Mouse (Mus musculus): ENCODE measurements at regions not wholly inside any gene's neighbourhood (a gene's known extent, or its start where the extent isn't known, plus 50 kb on each side); places are given as distances from the start of the nearest gene placed in this dataset.

- Histone ChIP-seq H3K4me2 (ENCODE audit: low read depth, low read length) (no peak overlapping the region), H3K9me3 (replicated peaks; ENCODE audit: control insufficient read depth, low read length) (0 out of 2 replicates have a peak, but pooled peaks cover 2% of the 10 kb centered on the region), H3K27ac (ENCODE audit: low read length) (no peak overlapping the region), H3K4me3 (ENCODE audit: low read length) (no peak overlapping the region), H3K4me1 (ENCODE audit: control insufficient read depth, insufficient read depth, low read length) (no peaks in the 10 kb centered on the region), H3K36me3 (ENCODE audit: control insufficient read depth, insufficient read depth) (no peaks in the 10 kb centered on the region), H3K27me3 (ENCODE audit: control insufficient read depth, insufficient read depth, low read length) (no peaks in the 10 kb centered on the region), H3K9ac (ENCODE audit: low read length) (no peak overlapping the region)
- no peak for ATAC-seq (replicated peaks; ENCODE audit: extremely low read depth, insufficient read depth, low FRiP score)
- 85% methylated on average over 5 of the region's 5 CpGs for WGBS
Measured at GRCm38 (mm10) chr13:99617457-99617856, 101.1 kb upstream of the Map1b start.

GRCm38 (mm10) chr13:99611715-99612494, 95.6 kb upstream of the Map1b start:
- H3K4me3 ChIP-seq (ENCODE audit: low read length), result no peak overlapping the region
- no peak overlapping the region for H3K9ac ChIP-seq (ENCODE audit: low read length)
- no peaks in the 10 kb centered on the region for H3K27me3 ChIP-seq (ENCODE audit: control insufficient read depth, insufficient read depth, low read length)
- no peak overlapping the region for H3K4me2 ChIP-seq (ENCODE audit: low read depth, low read length)
- H3K36me3 ChIP-seq (ENCODE audit: control insufficient read depth, insufficient read depth), result no peaks in the 10 kb centered on the region
- WGBS, result 80% methylated on average over 18 of the region's 18 CpGs
- H3K9me3 ChIP-seq (replicated peaks; ENCODE audit: control insufficient read depth, low read length), result no peaks in the 10 kb centered on the region
- peaks cover 24% of the 10 kb centered on the region for H3K4me1 ChIP-seq (ENCODE audit: control insufficient read depth, insufficient read depth, low read length)
- H3K27ac ChIP-seq (ENCODE audit: low read length), result no peak overlapping the region
- ATAC-seq (replicated peaks; ENCODE audit: extremely low read depth, insufficient read depth, low FRiP score), result no peak

- Histone ChIP-seq H3K4me1 (ENCODE audit: control insufficient read depth, insufficient read depth, low read length) (peaks cover 29% of the 10 kb centered on the region), H3K27me3 (ENCODE audit: control insufficient read depth, insufficient read depth, low read length) (no peaks in the 10 kb centered on the region), H3K9ac (ENCODE audit: low read length) (no peak overlapping the region), H3K9me3 (replicated peaks; ENCODE audit: control insufficient read depth, low read length) (no peaks in the 10 kb centered on the region), H3K27ac (ENCODE audit: low read length) (no peak overlapping the region), H3K4me3 (ENCODE audit: low read length) (no peak overlapping the region), H3K4me2 (ENCODE audit: low read depth, low read length) (no peak overlapping the region), H3K36me3 (ENCODE audit: control insufficient read depth, insufficient read depth) (no peaks in the 10 kb centered on the region)
- 36% methylated on average over 5 of the region's 5 CpGs for WGBS
- ATAC-seq (replicated peaks; ENCODE audit: extremely low read depth, insufficient read depth, low FRiP score), result no peak
Measured at GRCm38 (mm10) chr13:99610498-99610897, 94.2 kb upstream of the Map1b start.

GRCm38 (mm10) chr13:99609151-99610146, 93.1 kb upstream of the Map1b start:
- Histone ChIP-seq H3K4me1 (ENCODE audit: control insufficient read depth, insufficient read depth, low read length) (peaks cover 29% of the 10 kb centered on the region), H3K9me3 (replicated peaks; ENCODE audit: control insufficient read depth, low read length) (no peaks in the 10 kb centered on the region), H3K4me3 (ENCODE audit: low read length) (no peak overlapping the region), H3K4me2 (ENCODE audit: low read depth, low read length) (no peak overlapping the region), H3K36me3 (ENCODE audit: control insufficient read depth, insufficient read depth) (no peaks in the 10 kb centered on the region), H3K9ac (ENCODE audit: low read length) (no peak overlapping the region), H3K27me3 (ENCODE audit: control insufficient read depth, insufficient read depth, low read length) (no peaks in the 10 kb centered on the region), H3K27ac (ENCODE audit: low read length) (no peak overlapping the region)
- WGBS, result 63% methylated on average over 9 of the region's 9 CpGs
- ATAC-seq (replicated peaks; ENCODE audit: extremely low read depth, insufficient read depth, low FRiP score), result no peak

GRCm38 (mm10) chr13:99608591-99608990, 92.3 kb upstream of the Map1b start:
- Histone ChIP-seq H3K4me2 (ENCODE audit: low read depth, low read length) (no peak overlapping the region), H3K9ac (ENCODE audit: low read length) (no peak overlapping the region), H3K4me1 (ENCODE audit: control insufficient read depth, insufficient read depth, low read length) (peaks cover 29% of the 10 kb centered on the region), H3K27ac (ENCODE audit: low read length) (no peak overlapping the region), H3K9me3 (replicated peaks; ENCODE audit: control insufficient read depth, low read length) (peaks cover under 1% of the 10 kb centered on the region; the same call in 1 of the 2 replicates), H3K27me3 (ENCODE audit: control insufficient read depth, insufficient read depth, low read length) (no peaks in the 10 kb centered on the region), H3K36me3 (ENCODE audit: control insufficient read depth, insufficient read depth) (peaks cover 2% of the 10 kb centered on the region; the same call in 1 of the 2 replicates), H3K4me3 (ENCODE audit: low read length) (no peak overlapping the region)
- 33% methylated on average over 5 of the region's 5 CpGs for WGBS
- ATAC-seq (replicated peaks; ENCODE audit: extremely low read depth, insufficient read depth, low FRiP score), result no peak

GRCm38 (mm10) chr13:99607208-99607607, 90.9 kb upstream of the Map1b start:
- H3K27me3 ChIP-seq (ENCODE audit: control insufficient read depth, insufficient read depth, low read length), result no peaks in the 10 kb centered on the region
- no peak overlapping the region for H3K27ac ChIP-seq (ENCODE audit: low read length)
- H3K4me1 ChIP-seq (ENCODE audit: control insufficient read depth, insufficient read depth, low read length), result peaks cover 29% of the 10 kb centered on the region
- no peak overlapping the region for H3K9ac ChIP-seq (ENCODE audit: low read length)
- peaks cover 5% of the 10 kb centered on the region; the same call in 1 of the 2 replicates for H3K9me3 ChIP-seq (replicated peaks; ENCODE audit: control insufficient read depth, low read length)
- no peak overlapping the region for H3K4me2 ChIP-seq (ENCODE audit: low read depth, low read length)
- 60% methylated on average over 6 of the region's 6 CpGs for WGBS
- no peak overlapping the region for H3K4me3 ChIP-seq (ENCODE audit: low read length)
- peak; percentile 63; the same call in 1 of the 2 replicates for ATAC-seq (replicated peaks; ENCODE audit: extremely low read depth, insufficient read depth, low FRiP score)
- peaks cover 2% of the 10 kb centered on the region; the same call in 1 of the 2 replicates for H3K36me3 ChIP-seq (ENCODE audit: control insufficient read depth, insufficient read depth)

- peaks cover 2% of the 10 kb centered on the region; the same call in 1 of the 2 replicates for H3K36me3 ChIP-seq (ENCODE audit: control insufficient read depth, insufficient read depth)
- no peak overlapping the region for H3K9ac ChIP-seq (ENCODE audit: low read length)
- no peak for ATAC-seq (replicated peaks; ENCODE audit: extremely low read depth, insufficient read depth, low FRiP score)
- 50% methylated on average over 1 of the region's 1 CpGs for WGBS
- no peak overlapping the region for H3K4me3 ChIP-seq (ENCODE audit: low read length)
- peaks cover 5% of the 10 kb centered on the region; the same call in 1 of the 2 replicates for H3K9me3 ChIP-seq (replicated peaks; ENCODE audit: control insufficient read depth, low read length)
- H3K27ac ChIP-seq (ENCODE audit: low read length), result no peak overlapping the region
- no peaks in the 10 kb centered on the region for H3K27me3 ChIP-seq (ENCODE audit: control insufficient read depth, insufficient read depth, low read length)
- no peak overlapping the region for H3K4me2 ChIP-seq (ENCODE audit: low read depth, low read length)
- H3K4me1 ChIP-seq (ENCODE audit: control insufficient read depth, insufficient read depth, low read length), result peaks cover 29% of the 10 kb centered on the region
Measured at GRCm38 (mm10) chr13:99606606-99606990, 90.3 kb upstream of the Map1b start.

GRCm38 (mm10) chr13:99605866-99606605, 89.7 kb upstream of the Map1b start:
- Histone ChIP-seq H3K4me1 (ENCODE audit: control insufficient read depth, insufficient read depth, low read length) (peaks cover 29% of the 10 kb centered on the region), H3K27me3 (ENCODE audit: control insufficient read depth, insufficient read depth, low read length) (no peaks in the 10 kb centered on the region), H3K36me3 (ENCODE audit: control insufficient read depth, insufficient read depth) (peaks cover 2% of the 10 kb centered on the region; the same call in 1 of the 2 replicates), H3K4me2 (ENCODE audit: low read depth, low read length) (no peak overlapping the region), H3K27ac (ENCODE audit: low read length) (no peak overlapping the region), H3K4me3 (ENCODE audit: low read length) (no peak overlapping the region), H3K9ac (ENCODE audit: low read length) (no peak overlapping the region), H3K9me3 (replicated peaks; ENCODE audit: control insufficient read depth, low read length) (peaks cover 5% of the 10 kb centered on the region; the same call in 1 of the 2 replicates)
- ATAC-seq (replicated peaks; ENCODE audit: extremely low read depth, insufficient read depth, low FRiP score), result no peak
- 32% methylated on average over 2 of the region's 2 CpGs for WGBS
